Mouse (Mus musculus) monocyte, adult 5-6 weeks (primary cell): ENCODE measurements at regions not wholly inside any gene's neighbourhood (a gene's known extent, or its start where the extent isn't known, plus 50 kb on each side); places are given as distances from the start of the nearest gene placed in this dataset.

Experiments used
- ATAC-seq: fragments of 153-309, 156-312 bp; replicated peaks from 2 replicates; pipeline ENCODE4 v1.8.0; 2017; ENCODE audit warnings: mild to moderate bottlenecking; ENCODE audit not compliant: low TSS enrichment, insufficient number of reproducible peaks, severe bottlenecking, poor library complexity, low FRiP score

GRCm38 (mm10) chr11:6734746-6735430 lies 76.6 kb downstream of the Ramp3 start:
- 0 out of 2 replicates have a peak, but pooled peaks have one; percentile 27 for ATAC-seq

GRCm38 (mm10) chr11:6731505-6731904 lies 73.2 kb downstream of the Ramp3 start:
- ATAC-seq, result no peak
